In the genomic region with DNA sequence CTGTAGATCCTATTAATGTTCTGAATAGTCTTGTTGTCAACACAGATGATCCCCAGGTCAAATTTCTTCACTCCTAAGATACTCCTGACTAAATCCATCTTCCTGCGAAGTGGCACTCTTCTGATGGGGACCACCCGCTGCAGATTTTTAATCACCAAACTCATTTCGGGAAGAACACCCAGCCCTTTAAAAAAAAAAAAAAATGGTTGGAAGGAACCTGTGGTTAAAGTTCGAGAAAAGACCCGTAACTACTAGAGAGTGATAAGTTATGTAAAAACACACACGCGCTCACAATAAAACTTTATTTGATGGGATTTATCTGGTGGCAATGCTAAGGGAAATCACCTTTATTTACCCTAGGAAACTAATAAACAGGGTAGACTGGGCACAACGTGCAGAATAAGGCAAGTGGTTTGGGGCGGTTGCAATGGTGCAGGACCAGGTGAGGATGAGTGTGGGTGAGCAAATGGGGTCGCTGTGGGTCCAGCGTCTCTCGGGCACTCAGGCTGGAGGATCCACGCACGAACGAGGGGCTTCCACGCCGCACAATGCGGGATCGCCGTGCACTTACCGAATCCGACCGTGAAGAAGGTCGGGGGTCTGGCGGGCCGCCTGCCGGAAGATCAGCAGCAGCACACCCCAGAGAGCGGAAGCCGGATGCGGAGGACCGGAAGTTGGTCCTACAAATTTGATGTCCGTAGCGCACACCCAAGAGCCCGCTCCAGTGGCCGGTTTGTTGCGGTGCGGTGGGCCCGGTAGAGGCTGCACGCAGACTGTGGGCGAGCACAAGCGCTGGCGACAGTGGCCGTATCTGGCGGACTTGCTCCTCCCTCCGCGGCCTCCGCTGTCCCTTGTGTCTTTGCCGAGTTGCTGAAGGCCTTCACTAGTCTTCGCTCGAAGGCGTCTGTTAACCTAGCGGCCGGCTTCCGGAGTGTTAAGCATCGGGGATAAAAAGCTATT, we compare ENCODE assay signal across 7 mouse cellular contexts. TPM values are rescaled to one million over a fixed set of nuclear protein-coding genes. Genes with fewer than 3 reads are reported as not detected.
DNase-seq lines count a peak whose midpoint lies in the region; ATAC-seq lines count a peak whose summit lies in the region.

A gene (plus strand): TSS at position 725 of the 960 bp plus-strand sequence.
A gene (minus strand): TSS at position 912 of the 960 bp plus-strand sequence.

- peaks cover 56% of the 10 kb centered on the region for H3K36me3 ChIP-seq in embryonic facial prominence, embryonic 10.5 days (replicated peaks)
- H3K36me3 ChIP-seq in limb, embryonic 10.5 days = peaks cover 56% of the 10 kb centered on the region
- H3K36me3 ChIP-seq in midbrain, embryonic 13.5 days = peaks cover 58% of the 10 kb centered on the region

- H3K4me1 ChIP-seq in embryonic facial prominence, embryonic 10.5 days = peaks cover 13% of the 10 kb centered on the region
- H3K4me1 ChIP-seq in limb, embryonic 10.5 days = peaks cover 3% of the 10 kb centered on the region; the same call in 1 of the 2 replicates
- peaks cover 38% of the 10 kb centered on the region for H3K4me1 ChIP-seq in midbrain, embryonic 13.5 days (replicated peaks)

- no peaks in the 10 kb centered on the region for H3K27me3 ChIP-seq in embryonic facial prominence, embryonic 10.5 days (replicated peaks; ENCODE audit: low read depth, poor library complexity, severe bottlenecking)
- no peaks in the 10 kb centered on the region for H3K27me3 ChIP-seq in limb, embryonic 10.5 days (ENCODE audit: low read depth, poor library complexity, severe bottlenecking)
- no peaks in the 10 kb centered on the region for H3K27me3 ChIP-seq in midbrain, embryonic 13.5 days

- peak within 1 kb of the TSS; percentile 66 for H3K4me2 ChIP-seq in midbrain, embryonic 13.5 days (replicated peaks)

- H3K4me3 ChIP-seq in embryonic facial prominence, embryonic 10.5 days = peak within 1 kb of the TSS; percentile 84
- peak within 1 kb of the TSS; percentile 69 for H3K4me3 ChIP-seq in limb, embryonic 10.5 days
- peak within 1 kb of the TSS; percentile 76 for H3K4me3 ChIP-seq in midbrain, embryonic 13.5 days (replicated peaks)

- H3K9ac ChIP-seq in midbrain, embryonic 13.5 days (replicated peaks) = peak within 1 kb of the TSS; percentile 88

- no peaks in the 10 kb centered on the region for H3K9me3 ChIP-seq in embryonic facial prominence, embryonic 10.5 days
- no peaks in the 10 kb centered on the region for H3K9me3 ChIP-seq in limb, embryonic 10.5 days (replicated peaks)
- no peaks in the 10 kb centered on the region for H3K9me3 ChIP-seq in midbrain, embryonic 13.5 days

- WGBS in embryonic facial prominence, embryonic 10.5 days = 2% methylated on average over 55 of the region's 55 CpGs
- 2% methylated on average over 55 of the region's 55 CpGs for WGBS in limb, embryonic 10.5 days
- WGBS in midbrain, embryonic 13.5 days = 3% methylated on average over 55 of the region's 55 CpGs

- DNase-seq in adrenal gland, postnatal 10 days = peak; percentile 93
- DNase-seq in embryonic facial prominence, embryonic 10.5 days (ENCODE audit: low spot score) = peak; percentile 94
- peak; percentile 79 for DNase-seq in kidney, adult 11 months
- peak; percentile 96 for DNase-seq in limb, embryonic 10.5 days (ENCODE audit: low spot score)
- DNase-seq in spleen, adult 12 weeks (ENCODE audit: low spot score) = peak; percentile 80

- peak; percentile 99 for ATAC-seq in granulocyte monocyte progenitor cell, adult 5-6 weeks (replicated peaks; ENCODE audit: poor library complexity, severe bottlenecking)
- ATAC-seq in midbrain, embryonic 13.5 days = peak; percentile 99

- peak within 1 kb of the TSS; percentile 89 for H3K27ac ChIP-seq in embryonic facial prominence, embryonic 10.5 days (replicated peaks)
- H3K27ac ChIP-seq in limb, embryonic 10.5 days = peak within 1 kb of the TSS; percentile 92
- H3K27ac ChIP-seq in midbrain, embryonic 13.5 days = peak within 1 kb of the TSS; percentile 90

RNA-seq across cellular contexts. Expression of the first gene that starts in this region (rescaled TPM):
- 10 to 100 TPM; 24.8 to 33.0 TPM for total RNA-seq in adrenal gland, postnatal 10 days (2021)
- polyA plus RNA-seq in embryonic facial prominence, embryonic 10.5 days (2016; fragmentation: Nextera tagmentation; extraction: Ambion mirVana) = 85.6 and 87.1 TPM in 2 replicates
- 63.4 and 84.6 TPM in 2 replicates for total RNA-seq in granulocyte monocyte progenitor cell, adult 5-6 weeks (2014; fragmentation: Nextera tagmentation)
- 50.6 and 60.1 TPM in 2 replicates for total RNA-seq in granulocyte monocyte progenitor cell, adult 5-6 weeks (2017)
- 78.7 and 79.1 TPM in 2 replicates for polyA plus RNA-seq in limb, embryonic 10.5 days (2016; fragmentation: Nextera tagmentation; extraction: Ambion mirVana)
- 75.1 and 75.6 TPM in 2 replicates for polyA plus RNA-seq in midbrain, embryonic 13.5 days (2015; fragmentation: Nextera tagmentation; extraction: Ambion mirVana)

RNA-seq across cellular contexts. Expression of the second gene that starts in this region (rescaled TPM):
- total RNA-seq in adrenal gland, postnatal 10 days (2021) = 1 to 10 TPM; 3.0 to 3.7 TPM
- 9.9 and 11.3 TPM in 2 replicates for polyA plus RNA-seq in embryonic facial prominence, embryonic 10.5 days (2016; fragmentation: Nextera tagmentation; extraction: Ambion mirVana)
- 3.1 and 3.6 TPM in 2 replicates for total RNA-seq in granulocyte monocyte progenitor cell, adult 5-6 weeks (2014; fragmentation: Nextera tagmentation)
- 4.3 and 6.5 TPM in 2 replicates for total RNA-seq in granulocyte monocyte progenitor cell, adult 5-6 weeks (2017)
- polyA plus RNA-seq in limb, embryonic 10.5 days (2016; fragmentation: Nextera tagmentation; extraction: Ambion mirVana) = 11.5 and 11.6 TPM in 2 replicates
- polyA plus RNA-seq in midbrain, embryonic 13.5 days (2015; fragmentation: Nextera tagmentation; extraction: Ambion mirVana) = 7.8 and 8.1 TPM in 2 replicates

Comparison
In these comparisons a context has a peak if more than half of its experiments do, and no peak if none do; other contexts are left out.
1. Peak in every context shown above with its lines: DNase-seq, ATAC-seq, H3K4me3 ChIP-seq and H3K27ac ChIP-seq.